Mouse (Mus musculus) ES-E14 (cell line): ENCODE measurements around the gene Zer1. TPM values are rescaled to one million over a fixed set of nuclear protein-coding genes. Genes with fewer than 3 reads are reported as not detected.

Source experiments
- DNase-seq: peaks from one replicate; pipeline ENCODE4 v3.0.0-alpha.2; 2013; ENCODE audit warnings: low read depth, low spot score
- H3K27ac ChIP-seq: 2 replicates; pipeline ENCODE4 v1.5.1; 2012; ENCODE audit warnings: low read depth, mild to moderate bottlenecking, low read length, moderate library complexity, mixed read lengths; ENCODE audit not compliant: poor library complexity, insufficient read depth, severe bottlenecking
- H3K36me3 ChIP-seq: 2 replicates; pipeline ENCODE4 v1.6.1; 2012; ENCODE audit warnings: mild to moderate bottlenecking, low read length, moderate library complexity, mixed read lengths; ENCODE audit not compliant: control insufficient read depth, poor library complexity, insufficient read depth, severe bottlenecking
- H3K4me1 ChIP-seq, 2 experiments: fragments of 150-350 bp in 1 of 2; sonication (generic) in 1 of 2; 2 replicates each; pipeline ENCODE4 v1.6.1; 2012; ENCODE audit warnings: low read length in 2 of 2, mild to moderate bottlenecking in 1 of 2, mixed read lengths in 1 of 2; ENCODE audit not compliant: control insufficient read depth in 2 of 2, insufficient read depth in 2 of 2, poor library complexity in 1 of 2
- H3K4me3 ChIP-seq, 2 experiments: fragments of 150-350 bp in 1 of 2; sonication (generic) in 1 of 2; 2 replicates each; pipeline ENCODE4 v1.5.1; 2012; ENCODE audit warnings: low read length in 2 of 2, low read depth in 1 of 2, mild to moderate bottlenecking in 1 of 2, mixed read lengths in 1 of 2; ENCODE audit not compliant: insufficient read depth in 1 of 2, poor library complexity in 1 of 2, severe bottlenecking in 1 of 2
- H3K9ac ChIP-seq: 2 replicates; pipeline ENCODE4 v1.6.1; 2012; ENCODE audit warnings: low read depth, mild to moderate bottlenecking, low read length, mixed read lengths; ENCODE audit not compliant: poor library complexity, insufficient read depth, severe bottlenecking
- H3K9me3 ChIP-seq: fragments of 150-350 bp; sonication (generic); 2 replicates; pipeline ENCODE4 v1.6.1; 2012; ENCODE audit warnings: low read depth, mild to moderate bottlenecking, low read length; ENCODE audit not compliant: control insufficient read depth, insufficient read depth
- CHD2 ChIP-seq: IDR thresholded peaks from 2 replicates; pipeline ENCODE4 v1.6.1; 2014; ENCODE audit warnings: mild to moderate bottlenecking, low read depth, low read length, inconsistent platforms
- HCFC1 ChIP-seq: IDR thresholded peaks from 2 replicates; pipeline ENCODE4 v1.6.1; 2012; ENCODE audit warnings: low read length, inconsistent platforms, borderline replicate concordance; ENCODE audit not compliant: insufficient read depth
- MAFK ChIP-seq: IDR thresholded peaks from 2 replicates; pipeline ENCODE4 v1.6.1; 2014; ENCODE audit warnings: mild to moderate bottlenecking, low read depth, low read length, inconsistent platforms; ENCODE audit not compliant: insufficient read depth
- ZC3H11A ChIP-seq: IDR thresholded peaks from 2 replicates; pipeline ENCODE4 v1.6.1; 2012; ENCODE audit warnings: low read depth, mild to moderate bottlenecking, inconsistent platforms, low read length, borderline replicate concordance
- ZNF384 ChIP-seq: IDR thresholded peaks from 2 replicates; pipeline ENCODE4 v1.6.1; 2012; ENCODE audit warnings: low read depth, low read length, inconsistent platforms
- in situ Hi-C, 2 experiments: fragments of 600-800 bp; cut with MboI; formaldehyde crosslinking; loops; one replicate each; pipeline ENCODE4 v1.15.1; 2025; ENCODE audit warnings: low sequenced_read_pairs in 2 of 2, inconsistent platforms in 1 of 2; ENCODE audit not compliant: unreplicated experiment in 2 of 2
- total RNA-seq: library from RNA; depleted of rRNA; stranded (reverse); fragments of 300-350 nt; gene quantifications from 2 replicates; pipeline ENCODE4 v1.2.3, GENCODE M21; 2012

The Zer1 gene
- total RNA-seq, 1 experiment: 11.4 TPM

DNA sequence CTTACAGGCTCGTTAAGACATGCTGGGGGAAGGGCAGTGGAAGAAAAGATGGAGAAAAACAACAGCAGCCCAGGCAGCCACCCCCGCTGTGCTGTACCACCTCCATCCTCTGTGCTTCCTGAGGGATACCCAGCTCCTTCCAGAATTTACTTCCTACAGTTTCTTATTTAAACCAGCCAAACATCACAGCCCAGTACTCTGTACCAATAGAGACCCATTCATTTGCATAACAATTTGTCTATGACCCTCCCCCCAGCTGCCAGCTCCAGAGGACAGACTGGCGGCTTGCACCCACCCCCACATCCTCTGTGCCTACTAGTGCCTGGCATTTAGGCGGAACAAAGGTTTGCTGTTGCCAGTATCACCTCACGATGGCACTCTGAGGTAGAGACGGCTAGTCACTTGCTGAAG, 4.7 kb downstream of the Zer1 start:
- H3K27ac ChIP-seq: peak overlapping the region; percentile 17; the same call in 1 of the 2 replicates
- no peaks in the 10 kb centered on the region for H3K9me3 ChIP-seq
- in situ Hi-C loops: no loop called here
- no peak for TF ChIP-seq HCFC1
- no peak for TF ChIP-seq CHD2
- TF ChIP-seq ZC3H11A: no peak
- TF ChIP-seq MAFK: no peak
- TF ChIP-seq ZNF384: no peak
- H3K4me1 ChIP-seq: peaks cover 2 to 20% of the 10 kb centered on the region in 2 experiments; a peak in 3 of 4 replicates
- no peak for DNase-seq
- H3K9ac ChIP-seq: no peak overlapping the region
- no peaks in the 10 kb centered on the region; the same call in 1 of the 2 replicates for H3K36me3 ChIP-seq
- no peak overlapping the region for H3K4me3 ChIP-seq

DNA sequence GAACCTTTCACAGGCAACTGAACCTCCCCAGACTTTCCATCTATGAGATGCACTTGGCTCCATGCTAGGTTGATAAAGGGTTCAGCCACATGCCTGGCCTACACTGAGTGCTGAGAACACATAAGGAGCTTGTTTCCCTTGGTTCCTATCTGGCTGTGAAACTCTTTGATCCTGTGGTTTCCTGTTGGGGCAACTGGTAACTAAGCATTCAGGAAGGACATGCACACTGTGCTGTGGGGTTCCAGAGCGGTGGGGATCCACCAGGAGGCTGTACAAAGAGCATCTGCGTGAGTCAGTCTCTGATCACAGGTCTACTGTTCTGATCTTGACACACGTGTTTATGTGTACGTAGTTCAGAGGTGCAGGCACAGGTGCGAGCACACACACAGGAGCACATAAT, 11.8 kb downstream of the Zer1 start:
- no peak overlapping the region for H3K27ac ChIP-seq
- peaks cover 24% of the 10 kb centered on the region; the same call in 1 of the 2 replicates for H3K36me3 ChIP-seq
- TF ChIP-seq MAFK: no peak
- no peak for TF ChIP-seq ZC3H11A
- no peak for TF ChIP-seq HCFC1
- no peak for TF ChIP-seq CHD2
- no peak for TF ChIP-seq ZNF384
- H3K9ac ChIP-seq: no peak overlapping the region
- DNase-seq: no peak
- no peaks in the 10 kb centered on the region for H3K9me3 ChIP-seq
- H3K4me3 ChIP-seq: no peak overlapping the region
- in situ Hi-C loops: no loop called here
- peaks cover 0 to 3% of the 10 kb centered on the region in 2 experiments; a peak in 1 of 4 replicates for H3K4me1 ChIP-seq

DNA sequence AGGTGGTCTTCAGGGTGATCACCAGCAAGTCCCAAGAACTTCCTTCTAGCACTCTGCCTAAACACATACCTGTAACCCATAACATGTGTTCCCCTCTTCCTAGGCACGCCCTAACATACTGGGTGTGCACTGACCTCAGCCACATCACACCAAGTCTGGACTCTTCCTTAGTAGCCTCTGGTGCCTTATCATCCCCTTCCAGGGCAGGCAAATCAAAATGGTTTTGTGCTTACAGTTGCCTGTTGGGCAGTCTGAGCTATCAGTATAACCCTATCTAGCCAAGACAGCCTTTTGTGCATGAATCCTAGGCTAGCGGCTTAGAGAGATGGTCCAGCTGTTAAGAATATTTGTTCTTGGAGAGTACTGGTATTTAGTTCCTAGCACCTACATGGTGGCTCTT, 12.9 kb downstream of the Zer1 start:
- TF ChIP-seq MAFK (no peak), CHD2 (no peak), HCFC1 (no peak), ZNF384 (no peak), ZC3H11A (no peak)
- Histone ChIP-seq H3K9ac (no peak overlapping the region), H3K9me3 (no peaks in the 10 kb centered on the region), H3K4me1 (peaks cover 0 to 3% of the 10 kb centered on the region in 2 experiments; a peak in 1 of 4 replicates), H3K36me3 (peaks cover 29% of the 10 kb centered on the region; the same call in 1 of the 2 replicates), H3K27ac (no peak overlapping the region), H3K4me3 (no peak overlapping the region)
- no peak for DNase-seq
- in situ Hi-C loops: no loop called here

DNA sequence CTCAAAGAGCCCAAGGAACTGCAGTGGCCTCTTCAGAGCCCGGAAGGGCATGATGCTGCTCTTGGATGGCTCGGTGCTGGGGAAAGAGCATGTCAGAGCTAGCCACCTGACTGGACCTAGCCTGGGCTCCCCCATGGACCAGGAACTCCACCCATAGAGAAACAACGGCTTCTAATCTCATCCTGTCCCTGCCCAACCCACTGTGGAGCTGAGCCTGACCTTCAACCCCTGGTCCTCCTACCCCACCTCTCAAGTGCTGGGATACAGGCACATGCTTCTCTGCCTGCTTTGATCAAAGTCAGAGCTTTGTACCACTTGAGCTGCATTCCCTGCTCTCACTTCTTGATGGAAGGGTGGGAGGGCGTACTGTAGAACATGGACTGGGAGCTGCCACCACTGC, 16.1 kb downstream of the Zer1 start:
- Histone ChIP-seq H3K27ac (no peak overlapping the region), H3K9ac (no peak overlapping the region), H3K9me3 (no peaks in the 10 kb centered on the region), H3K36me3 (peaks cover 33% of the 10 kb centered on the region; the same call in 1 of the 2 replicates), H3K4me1 (no peaks in the 10 kb centered on the region; a peak in 1 of 4 replicates), H3K4me3 (no peak overlapping the region)
- DNase-seq: no peak
- TF ChIP-seq ZNF384 (no peak), ZC3H11A (no peak), MAFK (no peak), HCFC1 (no peak), CHD2 (no peak)
- in situ Hi-C loops: loop anchor here in 1 of 2 experiments (5.0 kb wide), 1 partner anchor 49 kb away; no protein-coding TSS in a partner anchor
